Mouse (Mus musculus): ENCODE measurements around the gene Aldh3a2. TPM values are rescaled to one million over a fixed set of nuclear protein-coding genes. Genes with fewer than 3 reads are reported as not detected.
"Not testable (repeated sequence)": the region's sequence is repeated elsewhere in the genome, so short reads cannot be mapped to it uniquely, and the experiment has no call there.

The Aldh3a2 gene
- 21.4 and 23.2 TPM in 2 replicates for polyA plus RNA-seq (2015; fragmentation: Nextera tagmentation; extraction: Ambion mirVana)

DNA sequence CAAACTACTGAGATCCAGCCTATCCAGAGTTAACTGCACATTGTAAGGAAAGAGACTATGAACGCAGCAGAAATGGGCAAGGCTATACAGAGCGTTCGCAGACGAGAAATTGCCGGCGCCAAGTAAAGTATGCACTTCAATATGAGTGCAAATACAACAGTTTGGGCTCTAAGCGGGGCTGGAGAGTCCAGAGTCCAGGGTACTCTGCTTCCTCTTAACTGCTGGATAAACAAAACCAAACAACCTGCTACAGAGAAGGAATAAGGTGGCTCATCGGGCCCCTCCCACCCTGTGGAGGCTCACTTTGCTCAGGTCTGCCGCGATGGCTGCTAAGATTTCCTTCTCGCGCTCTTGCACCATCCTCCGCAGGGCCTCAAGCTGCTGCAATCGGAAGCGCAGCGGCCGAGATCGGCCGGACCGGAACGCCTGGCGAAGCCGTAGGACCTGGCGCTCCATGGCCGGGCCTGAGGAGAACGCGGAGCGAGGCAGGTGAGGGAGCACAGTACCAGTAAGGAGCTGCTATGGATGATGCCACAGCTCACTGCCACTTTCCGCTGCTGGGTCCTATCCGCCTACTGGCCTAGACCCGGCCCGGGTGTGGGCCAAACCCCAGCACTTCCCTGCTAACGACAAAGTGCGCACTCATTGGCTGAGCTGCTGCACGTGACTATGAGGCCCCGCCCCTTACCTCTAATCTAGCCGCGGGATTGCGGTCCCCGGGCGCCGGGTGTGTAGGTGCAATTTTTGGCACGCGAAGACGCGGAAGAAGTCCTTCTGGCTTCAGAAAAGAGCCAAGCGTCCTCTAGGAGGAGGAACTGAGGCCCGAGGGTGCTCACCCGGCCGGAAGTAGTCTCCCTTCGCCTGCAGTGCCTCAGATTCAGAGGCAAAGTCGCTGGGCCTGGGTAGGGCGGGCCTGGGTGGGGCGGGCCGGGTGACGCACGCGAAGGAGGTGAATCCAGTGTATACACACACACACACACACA is at the start of gene Aldh3a2:
Gene Aldh3a2, minus strand, starts transcription at position 914 of the 983 bp plus-strand sequence.
- Histone ChIP-seq H3K4me3 (replicated peaks) (peak within 1 kb of the TSS; percentile 76), H3K27me3 (0 out of 2 replicates have a peak, but pooled peaks cover 7% of the 10 kb centered on the region), H3K27ac (peak within 1 kb of the TSS; percentile 93), H3K4me2 (replicated peaks) (peak within 1 kb of the TSS; percentile 68), H3K4me1 (replicated peaks) (peaks cover 13% of the 10 kb centered on the region), H3K9ac (replicated peaks) (peak within 1 kb of the TSS; percentile 91), H3K9me3 (no peaks in the 10 kb centered on the region), H3K36me3 (peaks cover 20% of the 10 kb centered on the region)
- under 1% methylated on average over 58 of the region's 58 CpGs for WGBS
- ATAC-seq: peak; percentile 100

DNA sequence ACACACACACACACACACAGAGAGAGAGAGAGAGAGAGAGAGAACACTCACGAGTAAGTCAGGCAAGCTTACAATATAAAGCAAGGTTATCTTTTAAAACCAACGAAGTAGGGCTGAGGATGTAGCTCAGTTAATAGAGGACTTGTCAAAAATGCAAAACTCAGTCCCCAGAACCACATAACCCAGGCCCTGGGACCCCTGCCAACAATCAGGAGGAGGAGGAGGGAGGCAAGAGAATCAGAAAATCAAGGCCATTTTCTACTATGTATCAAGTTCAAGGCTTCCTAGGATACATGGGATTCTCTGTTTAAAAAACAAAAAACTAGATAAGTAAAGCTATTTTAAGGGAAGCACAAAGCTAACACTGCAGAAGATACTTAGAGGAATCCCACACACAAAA is 49.6 kb upstream of the Aldh3a2 start:
- Histone ChIP-seq H3K36me3 (no peaks in the 10 kb centered on the region), H3K27me3 (no peaks in the 10 kb centered on the region), H3K4me3 (replicated peaks) (no peak overlapping the region), H3K9ac (replicated peaks) (no peak overlapping the region), H3K27ac (no peak overlapping the region), H3K4me1 (replicated peaks) (no peaks in the 10 kb centered on the region), H3K4me2 (replicated peaks) (no peak overlapping the region), H3K9me3 (no peaks in the 10 kb centered on the region)
- no peak for ATAC-seq
- 81% methylated on average over 2 of the region's 2 CpGs for WGBS

GRCm38 (mm10) chr11:61310321-61310720 is 43.1 kb upstream of the Aldh3a2 start:
- WGBS: 84% methylated on average over 7 of the region's 7 CpGs
- H3K36me3 ChIP-seq: no peaks in the 10 kb centered on the region
- H3K4me2 ChIP-seq (replicated peaks): no peak overlapping the region
- no peak overlapping the region for H3K9ac ChIP-seq (replicated peaks)
- no peaks in the 10 kb centered on the region for H3K4me1 ChIP-seq (replicated peaks)
- no peaks in the 10 kb centered on the region for H3K27me3 ChIP-seq
- H3K4me3 ChIP-seq (replicated peaks): no peak overlapping the region
- H3K9me3 ChIP-seq: no peaks in the 10 kb centered on the region
- ATAC-seq: no peak
- H3K27ac ChIP-seq: no peak overlapping the region

- Histone ChIP-seq H3K4me3 (replicated peaks) (no peak overlapping the region), H3K27me3 (no peaks in the 10 kb centered on the region), H3K4me1 (replicated peaks) (no peaks in the 10 kb centered on the region), H3K9ac (replicated peaks) (no peak overlapping the region), H3K27ac (no peak overlapping the region), H3K36me3 (no peaks in the 10 kb centered on the region), H3K9me3 (no peaks in the 10 kb centered on the region), H3K4me2 (replicated peaks) (no peak overlapping the region)
- WGBS: 71% methylated on average over 12 of the region's 12 CpGs
- ATAC-seq: no peak
Observed at GRCm38 (mm10) chr11:61309831-61310230, 42.6 kb upstream of the Aldh3a2 start.

DNA sequence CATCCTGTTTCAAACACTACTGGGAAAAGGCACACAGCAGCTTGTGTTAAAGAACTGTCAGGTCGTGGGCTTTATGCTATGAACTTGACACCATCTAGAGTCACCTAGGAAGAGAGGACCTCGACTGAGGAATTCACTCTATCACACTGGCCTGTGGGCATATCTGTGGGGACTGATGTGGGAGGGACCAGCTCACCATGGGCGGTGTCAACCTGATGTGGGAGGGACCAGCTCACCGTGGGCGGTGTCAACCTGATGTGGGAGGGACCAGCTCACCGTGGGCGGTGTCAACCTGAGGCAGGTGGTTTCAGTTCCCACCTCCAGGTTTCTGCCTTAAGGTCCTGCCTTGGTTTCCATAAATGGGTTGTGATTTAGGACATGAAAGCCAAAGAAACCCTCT is 40.5 kb upstream of the Aldh3a2 start:
- no peak for ATAC-seq
- H3K27ac ChIP-seq: no peak overlapping the region
- 42% methylated on average over 7 of the region's 7 CpGs for WGBS
- no peak overlapping the region for H3K4me2 ChIP-seq (replicated peaks)
- no peak overlapping the region for H3K9ac ChIP-seq (replicated peaks)
- H3K27me3 ChIP-seq: no peaks in the 10 kb centered on the region
- no peak overlapping the region for H3K4me3 ChIP-seq (replicated peaks)
- no peaks in the 10 kb centered on the region for H3K4me1 ChIP-seq (replicated peaks)
- H3K36me3 ChIP-seq: no peaks in the 10 kb centered on the region
- no peaks in the 10 kb centered on the region for H3K9me3 ChIP-seq

- H3K36me3 ChIP-seq: no peaks in the 10 kb centered on the region
- H3K4me2 ChIP-seq (replicated peaks): no peak overlapping the region
Observed at GRCm38 (mm10) chr11:61305377-61305776, 38.1 kb upstream of the Aldh3a2 start.

GRCm38 (mm10) chr11:61304535-61304934 is 37.3 kb upstream of the Aldh3a2 start:
- not testable (repeated sequence) for H3K4me1 ChIP-seq (replicated peaks); H3K4me2 ChIP-seq (replicated peaks); H3K4me3 ChIP-seq (replicated peaks); H3K27me3 ChIP-seq; ATAC-seq; H3K27ac ChIP-seq; H3K9me3 ChIP-seq; H3K36me3 ChIP-seq; H3K9ac ChIP-seq (replicated peaks)
- 97% methylated on average over 6 of the region's 10 CpGs for WGBS

More at GRCm38 (mm10) chr11:61305377-61305776, 38.1 kb upstream of the Aldh3a2 start:
- no peaks in the 10 kb centered on the region for H3K9me3 ChIP-seq
- H3K27me3 ChIP-seq: no peaks in the 10 kb centered on the region
- H3K27ac ChIP-seq: no peak overlapping the region
- H3K4me1 ChIP-seq (replicated peaks): peaks cover 4% of the 10 kb centered on the region; the same call in 1 of the 2 replicates
- no peak overlapping the region for H3K4me3 ChIP-seq (replicated peaks)
- no peak overlapping the region for H3K9ac ChIP-seq (replicated peaks)
- 77% methylated on average over 4 of the region's 4 CpGs for WGBS
- no peak for ATAC-seq

DNA sequence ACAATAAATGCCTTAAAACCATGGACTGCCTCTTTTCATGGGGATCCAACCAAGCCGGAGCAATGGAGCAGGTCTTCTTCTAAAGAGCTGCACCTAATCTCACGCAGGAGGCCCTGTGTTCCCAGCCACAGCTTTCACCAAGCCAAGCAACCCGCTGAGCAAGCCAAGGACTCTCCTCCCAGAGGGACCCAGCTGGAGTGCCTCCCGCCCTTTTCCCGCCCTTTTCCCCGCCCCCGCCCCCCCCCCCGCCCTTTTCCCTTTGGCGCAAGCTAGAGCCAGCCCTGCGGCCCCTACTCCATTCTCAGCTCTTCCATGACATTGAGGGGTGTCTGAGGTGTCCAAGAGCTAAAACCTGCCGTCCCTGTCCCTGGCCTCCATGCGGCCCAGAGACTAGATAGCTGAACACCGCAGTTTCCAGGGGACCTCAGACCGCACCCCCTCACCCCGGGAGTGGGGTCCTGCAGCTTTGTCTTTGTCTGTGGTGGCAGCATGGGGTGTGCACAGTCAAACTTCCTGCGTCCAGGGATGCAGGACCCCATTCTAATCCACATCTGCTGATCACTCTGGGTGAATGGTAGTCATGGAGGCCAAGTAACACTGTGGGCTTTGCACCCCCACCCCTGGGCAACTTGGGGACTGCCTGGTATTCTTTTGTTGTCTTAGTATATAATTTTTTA is 33.6 kb upstream of the Aldh3a2 start:
- Histone ChIP-seq H3K4me3 (replicated peaks) (no peak overlapping the region), H3K9ac (replicated peaks) (no peak overlapping the region), H3K4me1 (replicated peaks) (peaks cover 4% of the 10 kb centered on the region; the same call in 1 of the 2 replicates), H3K4me2 (replicated peaks) (peak overlapping the region; percentile 15; the same call in 1 of the 2 replicates), H3K27me3 (no peaks in the 10 kb centered on the region), H3K9me3 (no peaks in the 10 kb centered on the region), H3K36me3 (no peaks in the 10 kb centered on the region), H3K27ac (no peak overlapping the region)
- WGBS: 13% methylated on average over 13 of the region's 16 CpGs
- no peak for ATAC-seq

- H3K27ac ChIP-seq: no peak overlapping the region
- no peaks in the 10 kb centered on the region for H3K36me3 ChIP-seq
- H3K4me3 ChIP-seq (replicated peaks): no peak overlapping the region
- ATAC-seq: no peak
- H3K9me3 ChIP-seq: no peaks in the 10 kb centered on the region
- H3K4me1 ChIP-seq (replicated peaks): peaks cover 4% of the 10 kb centered on the region; the same call in 1 of the 2 replicates
- H3K27me3 ChIP-seq: no peaks in the 10 kb centered on the region
- no peak overlapping the region for H3K4me2 ChIP-seq (replicated peaks)
- H3K9ac ChIP-seq (replicated peaks): no peak overlapping the region
- WGBS: 60% methylated on average over 3 of the region's 3 CpGs
Observed at GRCm38 (mm10) chr11:61300205-61300604, 32.9 kb upstream of the Aldh3a2 start.

DNA sequence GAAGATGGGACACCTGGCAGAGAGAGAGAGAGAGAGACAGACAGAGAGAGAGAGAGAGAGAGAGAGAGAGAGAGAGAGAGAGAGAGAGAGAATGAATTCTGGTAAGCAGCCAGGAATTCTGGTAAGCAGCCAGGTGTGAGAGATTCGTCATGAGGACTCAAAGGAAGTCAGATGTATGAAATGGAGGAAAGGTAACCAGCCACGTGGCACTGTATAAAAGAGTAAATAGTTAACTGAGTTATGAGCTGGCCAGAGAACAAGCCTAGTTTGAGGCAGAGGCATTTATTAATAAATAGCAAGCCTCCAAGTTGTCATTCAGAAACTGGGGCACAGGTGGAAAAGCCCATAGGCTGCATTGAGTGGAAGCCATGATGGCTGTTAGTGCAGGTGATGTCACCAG is 30.6 kb upstream of the Aldh3a2 start:
- H3K4me1 ChIP-seq (replicated peaks): peaks cover 4% of the 10 kb centered on the region; the same call in 1 of the 2 replicates
- 82% methylated on average over 2 of the region's 2 CpGs for WGBS
- H3K9me3 ChIP-seq: no peaks in the 10 kb centered on the region
- H3K36me3 ChIP-seq: no peaks in the 10 kb centered on the region
- H3K27ac ChIP-seq: no peak overlapping the region
- ATAC-seq: no peak
- H3K4me3 ChIP-seq (replicated peaks): no peak overlapping the region
- no peak overlapping the region for H3K4me2 ChIP-seq (replicated peaks)
- no peaks in the 10 kb centered on the region for H3K27me3 ChIP-seq
- H3K9ac ChIP-seq (replicated peaks): no peak overlapping the region

GRCm38 (mm10) chr11:61297326-61297725 is 30.1 kb upstream of the Aldh3a2 start:
- no peak for ATAC-seq
- Histone ChIP-seq H3K36me3 (no peaks in the 10 kb centered on the region), H3K27me3 (no peaks in the 10 kb centered on the region), H3K4me1 (replicated peaks) (peaks cover 4% of the 10 kb centered on the region; the same call in 1 of the 2 replicates), H3K9ac (replicated peaks) (no peak overlapping the region), H3K4me3 (replicated peaks) (no peak overlapping the region), H3K9me3 (no peaks in the 10 kb centered on the region), H3K27ac (no peak overlapping the region), H3K4me2 (replicated peaks) (no peak overlapping the region)
- WGBS: 82% methylated on average over 2 of the region's 2 CpGs

- no peak for ATAC-seq
- 31% methylated on average over 1 of the region's 1 CpGs for WGBS
- peaks cover 4% of the 10 kb centered on the region; the same call in 1 of the 2 replicates for H3K4me1 ChIP-seq (replicated peaks)
- H3K9me3 ChIP-seq: no peaks in the 10 kb centered on the region
- H3K4me2 ChIP-seq (replicated peaks): no peak overlapping the region
- H3K27ac ChIP-seq: no peak overlapping the region
- H3K4me3 ChIP-seq (replicated peaks): no peak overlapping the region
- H3K9ac ChIP-seq (replicated peaks): no peak overlapping the region
- H3K36me3 ChIP-seq: no peaks in the 10 kb centered on the region
- no peaks in the 10 kb centered on the region for H3K27me3 ChIP-seq
Observed at GRCm38 (mm10) chr11:61296556-61296955, 29.3 kb upstream of the Aldh3a2 start.
